Mouse (Mus musculus) testis, adult 2 months (tissue): ENCODE measurements around the gene Cdc34. TPM values are rescaled to one million over a fixed set of nuclear protein-coding genes. Genes with fewer than 3 reads are reported as not detected.

ENCODE experiments used
- H3K27ac ChIP-seq: fragments of 200-500 bp; 2 replicates; pipeline ENCODE4 v1.5.1; 2012; ENCODE audit warnings: low read depth, low read length; ENCODE audit not compliant: control insufficient read depth, insufficient read depth
- H3K27me3 ChIP-seq: fragments of 200-500 bp; 2 replicates; pipeline ENCODE4 v1.6.1; 2012; ENCODE audit warnings: mild to moderate bottlenecking, low read length, moderate library complexity; ENCODE audit not compliant: control insufficient read depth, insufficient read depth
- H3K36me3 ChIP-seq: fragments of 200-500 bp; 2 replicates; pipeline ENCODE4 v1.6.1; 2012; ENCODE audit warnings: mild to moderate bottlenecking, low read length; ENCODE audit not compliant: control insufficient read depth, insufficient read depth
- H3K4me1 ChIP-seq: fragments of 200-500 bp; 2 replicates; pipeline ENCODE4 v1.6.1; 2012; ENCODE audit warnings: low read length; ENCODE audit not compliant: control insufficient read depth, insufficient read depth
- H3K4me3 ChIP-seq: fragments of 200-500 bp; 2 replicates; pipeline ENCODE4 v1.5.1; 2012; ENCODE audit warnings: low read depth, mild to moderate bottlenecking, low read length, moderate library complexity, mixed read lengths; ENCODE audit not compliant: control insufficient read depth
- CTCF ChIP-seq: fragments of 200-500 bp; IDR thresholded peaks from 2 replicates; pipeline ENCODE4 v1.5.1; 2012; ENCODE audit warnings: low read depth, mild to moderate bottlenecking, inconsistent platforms, low read length, moderate library complexity; ENCODE audit not compliant: control insufficient read depth, insufficient read depth, insufficient replicate concordance
- POLR2A ChIP-seq: fragments of 200-500 bp; IDR thresholded peaks from 2 replicates; pipeline ENCODE4 v1.6.1; 2012; ENCODE audit warnings: low read depth, mild to moderate bottlenecking, inconsistent platforms, low read length, moderate library complexity; ENCODE audit not compliant: control insufficient read depth
- polyA plus RNA-seq: library from polyadenylated mRNA; depleted of rRNA; stranded (reverse); fragments of >200 nt; gene quantifications from 2 replicates; pipeline ENCODE4 v1.2.3, GENCODE M21; 2012

The Cdc34 gene
- polyA plus RNA-seq, 1 experiment, result 855 TPM

DNA sequence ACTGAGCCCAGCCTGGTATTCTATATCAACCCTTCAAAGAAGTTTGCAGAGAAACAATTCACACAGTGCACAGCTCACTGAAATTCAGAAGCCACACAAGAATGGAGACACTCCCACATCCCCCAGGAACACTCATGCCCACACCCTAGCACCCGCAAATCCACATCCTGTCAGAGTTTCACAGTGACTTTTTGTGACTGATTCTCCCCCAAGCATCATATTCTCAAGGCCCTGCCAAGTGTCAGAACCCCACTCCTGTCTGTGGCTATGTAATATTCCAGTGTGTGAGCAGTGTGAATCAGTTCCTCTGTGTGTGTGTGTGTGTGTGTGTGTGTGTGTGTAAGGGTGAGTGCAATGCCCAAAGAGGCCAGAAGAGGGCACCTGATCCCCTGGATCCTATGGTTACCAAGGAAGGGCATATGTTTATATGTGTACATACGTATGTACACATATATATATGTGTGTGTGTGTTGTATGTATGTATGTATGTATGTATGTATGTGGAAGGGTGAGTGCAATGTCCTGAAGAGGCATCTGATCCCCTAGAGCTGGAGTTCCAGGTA lies 10.1 kb downstream of the Cdc34 start:
- H3K27me3 ChIP-seq, result no peaks in the 10 kb centered on the region
- no peak overlapping the region for H3K27ac ChIP-seq
- no peak overlapping the region for H3K4me3 ChIP-seq
- TF ChIP-seq POLR2A (no peak), CTCF (peak; percentile 12; the same call in 1 of the 2 replicates)
- no peaks in the 10 kb centered on the region; the same call in 1 of the 2 replicates for H3K36me3 ChIP-seq
- peaks cover 3% of the 10 kb centered on the region; the same call in 1 of the 2 replicates for H3K4me1 ChIP-seq

DNA sequence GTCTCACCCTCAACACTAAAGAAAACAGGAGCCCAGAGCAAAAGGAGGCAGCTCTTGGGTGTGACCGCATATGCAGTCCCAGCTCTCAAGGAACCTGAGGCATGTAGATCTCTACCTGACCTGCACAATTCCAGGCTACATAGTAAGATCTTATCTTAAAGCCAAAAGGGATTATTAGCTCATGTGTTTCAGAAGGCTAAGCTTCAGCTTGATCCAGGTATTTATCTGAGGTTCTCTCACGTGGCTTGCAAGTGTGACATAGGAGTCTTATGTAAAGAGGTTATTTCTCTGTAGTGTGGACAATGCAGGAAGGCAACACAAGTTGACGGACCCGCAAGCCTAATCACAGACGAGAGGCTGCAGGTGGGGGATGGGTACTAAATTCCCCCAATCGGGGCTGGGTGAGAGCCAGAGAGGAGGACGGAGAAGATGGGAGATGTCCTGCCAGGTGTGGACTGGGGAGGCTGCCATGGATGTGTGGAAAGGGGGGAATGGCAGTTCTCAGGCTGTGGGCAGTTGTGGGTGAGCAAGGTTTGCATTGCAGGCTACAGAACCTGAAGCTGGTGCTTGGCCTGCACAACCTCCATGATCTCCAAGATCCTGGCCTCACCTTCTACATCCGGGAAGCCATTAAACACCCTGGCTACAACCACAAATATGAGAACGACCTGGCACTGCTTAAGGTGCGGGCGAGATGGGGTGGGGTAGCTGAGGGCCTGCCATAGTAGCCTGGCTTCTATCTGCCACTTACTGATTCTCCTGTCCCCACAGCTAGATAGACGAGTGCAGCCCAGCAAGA lies 11.8 kb downstream of the Cdc34 start:
- Histone ChIP-seq H3K4me3 (no peak overlapping the region), H3K27ac (no peak overlapping the region), H3K27me3 (no peaks in the 10 kb centered on the region), H3K4me1 (peaks cover 3% of the 10 kb centered on the region; the same call in 1 of the 2 replicates), H3K36me3 (no peaks in the 10 kb centered on the region)
- TF ChIP-seq POLR2A (no peak), CTCF (no peak)

DNA sequence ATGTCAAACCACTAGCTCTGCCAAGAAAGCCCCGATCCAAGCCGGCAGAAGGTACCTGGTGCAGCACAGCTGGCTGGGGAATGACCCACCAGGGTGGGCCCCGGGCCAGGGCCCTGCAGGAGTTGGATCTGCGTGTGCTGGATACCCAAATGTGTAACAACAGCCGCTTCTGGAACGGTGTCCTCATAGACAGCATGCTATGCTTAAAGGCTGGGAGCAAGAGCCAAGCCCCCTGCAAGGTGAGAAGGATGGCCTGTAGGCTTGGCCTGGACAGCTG lies 12.3 kb downstream of the Cdc34 start:
- no peak overlapping the region for H3K4me3 ChIP-seq
- no peaks in the 10 kb centered on the region for H3K27me3 ChIP-seq
- H3K4me1 ChIP-seq, result peaks cover 3% of the 10 kb centered on the region; the same call in 1 of the 2 replicates
- no peak overlapping the region for H3K27ac ChIP-seq
- TF ChIP-seq POLR2A (no peak), CTCF (no peak)
- no peaks in the 10 kb centered on the region for H3K36me3 ChIP-seq

DNA sequence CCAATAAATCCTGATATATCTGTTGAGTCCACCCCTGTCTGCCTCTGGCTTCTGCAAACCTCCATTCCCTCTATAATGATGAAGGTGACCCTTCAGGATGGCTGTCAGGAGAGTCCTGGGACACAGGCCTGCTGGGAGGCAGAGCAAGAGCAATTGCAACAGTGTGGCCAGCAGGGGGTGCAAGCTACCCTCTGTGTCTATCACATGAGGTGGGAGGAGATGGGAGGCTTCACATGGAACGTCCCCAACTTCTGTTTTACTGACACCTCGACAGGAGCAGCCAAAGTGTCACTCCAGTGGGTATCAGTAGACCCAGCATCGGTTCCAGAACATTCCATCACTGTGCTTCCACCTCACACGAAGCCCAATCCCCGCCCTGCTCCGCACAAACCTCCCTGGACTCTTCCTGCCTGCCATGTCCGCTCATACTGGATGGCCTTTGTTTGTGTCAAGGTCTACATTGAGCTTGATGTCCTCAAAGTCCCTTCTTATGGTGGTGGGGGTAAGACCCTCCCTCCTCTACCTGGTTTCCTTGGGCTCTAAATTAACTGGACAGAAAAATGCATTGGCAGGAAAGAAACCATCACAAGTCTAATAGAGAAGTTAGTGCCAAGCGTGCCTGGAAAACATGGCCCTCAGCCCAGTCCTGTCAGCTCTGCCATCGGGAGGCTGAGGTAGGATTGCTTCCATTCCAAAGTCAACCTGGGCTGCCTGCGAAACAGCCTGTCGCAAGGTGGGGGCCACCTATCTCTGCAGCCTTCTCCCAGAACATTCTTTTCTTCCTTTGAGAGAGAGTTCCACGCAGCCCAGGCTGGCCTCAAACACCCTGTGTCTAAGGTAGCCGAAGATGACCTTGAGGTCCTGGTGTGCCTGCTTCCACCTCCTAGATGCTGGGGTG lies 13.5 kb downstream of the Cdc34 start:
- no peak overlapping the region for H3K4me3 ChIP-seq
- TF ChIP-seq CTCF (peak; percentile 79; the same call in 1 of the 2 replicates), POLR2A (no peak)

DNA sequence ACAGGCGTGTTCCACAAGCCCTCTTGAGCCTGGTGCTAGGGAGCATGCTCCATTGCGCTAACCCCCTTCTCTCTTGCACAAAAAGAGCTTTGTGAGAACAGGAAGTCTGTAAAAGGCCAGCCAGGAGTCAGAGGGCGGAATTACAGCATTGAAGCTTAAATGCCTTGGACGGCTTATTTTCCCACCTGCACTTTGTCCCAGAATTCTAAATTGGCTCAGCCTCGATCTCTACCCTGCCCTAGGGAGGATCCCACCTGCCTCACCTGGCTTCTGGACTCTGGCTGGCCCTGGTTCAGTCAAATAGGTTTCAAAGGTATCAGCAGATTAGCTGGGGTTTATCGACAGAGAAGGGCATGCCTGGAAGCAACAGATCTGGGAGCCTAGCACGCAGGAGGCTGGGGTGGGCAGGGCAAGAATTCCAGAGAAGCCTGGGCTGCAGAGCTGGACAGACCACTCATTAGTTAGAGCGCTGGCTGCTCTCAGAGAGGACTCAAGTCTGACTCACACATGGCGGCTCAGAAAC lies 14.2 kb downstream of the Cdc34 start:
- no peak overlapping the region for H3K4me3 ChIP-seq
- H3K27me3 ChIP-seq, result no peaks in the 10 kb centered on the region
- no peaks in the 10 kb centered on the region for H3K36me3 ChIP-seq
- no peak for TF ChIP-seq POLR2A
- TF ChIP-seq CTCF, result no peak
- no peak overlapping the region for H3K27ac ChIP-seq
- H3K4me1 ChIP-seq, result peaks cover 10% of the 10 kb centered on the region

More for the DNA sequence above, 13.5 kb downstream of the Cdc34 start:
- H3K27ac ChIP-seq, result no peak overlapping the region
- no peaks in the 10 kb centered on the region for H3K27me3 ChIP-seq
- peaks cover 3% of the 10 kb centered on the region; the same call in 1 of the 2 replicates for H3K4me1 ChIP-seq
- no peaks in the 10 kb centered on the region for H3K36me3 ChIP-seq

DNA sequence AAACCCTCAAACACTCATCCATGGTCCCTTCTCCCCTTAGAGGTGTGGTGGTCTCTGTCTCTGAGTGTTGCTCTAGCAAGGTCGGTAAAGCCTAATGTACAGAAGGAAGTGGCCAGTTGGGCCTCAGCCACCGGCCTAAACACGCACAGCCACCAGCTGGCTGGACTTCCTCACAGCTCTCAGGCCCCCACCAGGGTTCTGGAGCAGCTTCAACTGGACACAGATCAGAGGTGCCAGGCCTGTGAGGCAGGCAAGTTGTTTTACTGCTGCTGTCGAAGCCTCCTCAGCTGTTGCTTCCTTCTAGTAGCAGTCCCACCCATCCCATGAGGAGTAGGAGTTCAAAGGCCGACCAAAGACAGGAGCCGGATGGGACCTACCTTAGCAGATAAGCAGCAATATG lies 15.9 kb downstream of the Cdc34 start:
- no peak overlapping the region for H3K27ac ChIP-seq

More for the DNA sequence above, 15.9 kb downstream of the Cdc34 start:
- no peak overlapping the region for H3K4me3 ChIP-seq
- H3K4me1 ChIP-seq, result peaks cover 19% of the 10 kb centered on the region
- H3K27me3 ChIP-seq, result no peaks in the 10 kb centered on the region
- no peaks in the 10 kb centered on the region for H3K36me3 ChIP-seq
- TF ChIP-seq POLR2A, result no peak
- no peak for TF ChIP-seq CTCF
